Mouse (Mus musculus): ENCODE data around the gene Asna1. TPM values are rescaled to one million over a fixed set of nuclear protein-coding genes. Genes with fewer than 3 reads are reported as not detected.

Asna1 gene
- polyA plus RNA-seq, 1 experiment = 46.6 TPM

DNA sequence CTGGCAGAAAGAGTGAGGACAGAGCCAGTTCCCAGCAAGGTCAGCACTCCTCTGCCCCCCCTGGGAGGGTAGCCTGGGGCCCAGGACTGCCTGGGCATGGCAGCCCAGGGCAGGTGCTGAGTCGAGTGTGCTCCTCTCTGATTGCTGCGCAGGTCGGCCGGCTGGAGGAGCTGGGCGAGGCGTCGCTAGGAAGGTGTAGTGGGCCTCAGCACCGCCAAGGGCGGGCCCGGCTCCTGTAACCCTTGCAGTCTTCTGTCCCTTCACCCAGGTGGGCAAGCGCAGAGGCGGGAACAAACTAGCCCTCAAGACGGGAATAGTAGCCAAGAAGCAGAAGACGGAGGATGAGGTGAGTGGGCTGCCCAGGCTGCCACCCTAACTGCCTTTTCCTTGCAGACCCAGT, 4.2 kb upstream of the Asna1 start:
- peaks cover 4% of the 10 kb centered on the region for H3K4me1 ChIP-seq (ENCODE audit: control insufficient read depth, insufficient read depth, low read length)
- TF ChIP-seq POLR2A (IDR thresholded peaks at IDR 0.05; ENCODE audit: borderline replicate concordance, control insufficient read depth, low read depth, low read length) (no peak), CTCF (IDR thresholded peaks at IDR 0.05; ENCODE audit: control insufficient read depth, insufficient read depth, low read length) (no peak)
- no peak overlapping the region for H3K4me3 ChIP-seq (replicated peaks; ENCODE audit: control insufficient read depth, low read depth, low read length)
- no peak overlapping the region for H3K27ac ChIP-seq (ENCODE audit: control insufficient read depth, insufficient read depth, low read depth, low read length, poor library complexity)
- WGBS = 91% methylated on average over 14 of the region's 14 CpGs

DNA sequence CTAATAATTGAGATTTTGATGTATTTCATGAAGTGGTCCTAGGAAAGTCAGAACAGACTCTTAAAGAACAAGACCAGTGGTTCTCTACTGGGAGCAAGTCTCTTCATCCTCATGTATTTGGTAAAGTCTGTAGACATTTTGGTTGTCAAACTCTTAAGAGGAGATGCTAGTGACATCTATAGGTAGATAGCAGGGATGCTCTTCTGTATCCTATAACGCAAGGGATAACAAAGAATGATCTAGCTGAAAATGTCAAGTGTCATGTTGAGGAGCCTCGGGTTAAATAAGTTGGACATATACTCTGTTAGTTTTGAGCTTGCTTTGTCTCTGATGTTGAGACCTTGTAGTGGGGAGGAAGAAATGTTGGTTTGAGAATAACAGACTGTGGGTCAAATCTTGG, 2.8 kb upstream of the Asna1 start:
- no peak for TF ChIP-seq POLR2A (IDR thresholded peaks at IDR 0.05; ENCODE audit: borderline replicate concordance, control insufficient read depth, low read depth, low read length)
- Histone ChIP-seq H3K27ac (ENCODE audit: control insufficient read depth, insufficient read depth, low read depth, low read length, poor library complexity) (no peak overlapping the region), H3K4me1 (ENCODE audit: control insufficient read depth, insufficient read depth, low read length) (peaks cover 4% of the 10 kb centered on the region), H3K4me3 (replicated peaks; ENCODE audit: control insufficient read depth, low read depth, low read length) (peak overlapping the region; percentile 97)
- 11% methylated on average over 2 of the region's 2 CpGs for WGBS

DNA sequence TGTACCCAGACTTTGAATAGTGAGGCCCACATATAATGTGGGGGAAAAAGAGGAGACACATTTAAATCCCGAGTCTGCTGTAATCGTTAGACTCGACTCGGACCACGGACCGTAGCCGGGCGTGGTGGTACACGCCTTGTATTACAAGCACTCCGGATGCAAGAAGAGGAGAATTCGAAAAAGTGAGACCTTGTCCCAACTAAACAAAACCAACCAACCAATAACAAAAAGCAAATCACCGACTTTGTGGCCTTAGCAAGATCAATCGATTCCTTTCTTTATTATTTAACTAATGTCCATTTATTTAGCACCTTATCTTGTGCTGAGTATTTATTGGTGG, 2.4 kb upstream of the Asna1 start:
- H3K27ac ChIP-seq (ENCODE audit: control insufficient read depth, insufficient read depth, low read depth, low read length, poor library complexity) = peak overlapping the region; percentile 98
- TF ChIP-seq CTCF (IDR thresholded peaks at IDR 0.05; ENCODE audit: control insufficient read depth, insufficient read depth, low read length) = no peak
- TF ChIP-seq POLR2A (IDR thresholded peaks at IDR 0.05; ENCODE audit: borderline replicate concordance, control insufficient read depth, low read depth, low read length) = no peak
- H3K4me1 ChIP-seq (ENCODE audit: control insufficient read depth, insufficient read depth, low read length) = peaks cover 4% of the 10 kb centered on the region
- WGBS = under 1% methylated on average over 13 of the region's 13 CpGs
- peak overlapping the region; percentile 97 for H3K4me3 ChIP-seq (replicated peaks; ENCODE audit: control insufficient read depth, low read depth, low read length)

DNA sequence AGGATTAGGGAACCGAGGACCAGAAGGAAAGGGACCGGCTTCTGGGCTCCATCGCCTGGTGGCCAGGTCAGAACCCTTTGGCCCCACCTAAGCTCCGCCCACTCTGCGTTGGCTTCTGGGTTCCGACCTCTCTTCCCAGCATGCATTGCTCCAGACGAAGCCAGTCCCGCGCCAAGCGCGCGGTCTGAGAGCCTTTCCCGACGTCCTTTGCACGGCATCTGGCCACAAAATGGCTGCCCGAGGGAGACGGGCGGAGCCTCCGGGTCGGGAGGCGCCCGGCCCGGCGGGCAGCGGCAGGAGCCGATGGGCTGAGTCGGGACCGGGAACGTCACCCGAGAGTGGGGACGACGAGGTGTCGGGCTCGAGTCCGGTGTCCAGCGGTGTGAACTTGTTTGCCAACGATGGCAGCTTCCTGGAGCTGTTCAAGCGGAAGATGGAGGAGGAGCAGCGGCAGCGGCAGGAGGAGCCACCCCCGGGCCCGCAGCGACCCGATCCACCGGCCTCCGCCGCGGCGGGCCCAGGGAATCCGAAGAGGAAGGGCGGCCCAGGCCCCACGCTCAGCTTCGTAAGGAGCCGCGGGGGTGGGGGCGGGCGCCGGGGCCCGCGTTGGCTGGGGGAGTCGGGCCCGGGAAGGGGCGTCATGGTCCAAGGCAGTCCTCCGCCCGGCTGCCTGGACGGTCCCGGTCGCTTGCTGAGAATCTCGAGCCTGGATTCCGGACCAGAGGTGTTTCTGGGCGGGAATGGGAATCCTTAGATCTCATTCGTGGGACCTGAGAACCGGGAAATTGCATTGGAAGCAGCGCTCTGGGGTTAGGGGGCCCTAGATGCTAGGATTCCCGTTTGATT, 1.8 kb upstream of the Asna1 start, which contains the start of gene Trir:
Trir (plus strand) TSS at position 154 of the 846 bp plus-strand sequence.
- Histone ChIP-seq H3K27ac (ENCODE audit: control insufficient read depth, insufficient read depth, low read depth, low read length, poor library complexity) (peak within 1 kb of the TSS; percentile 98), H3K4me3 (replicated peaks; ENCODE audit: control insufficient read depth, low read depth, low read length) (peak within 1 kb of the TSS; percentile 97), H3K4me1 (ENCODE audit: control insufficient read depth, insufficient read depth, low read length) (peaks cover 4% of the 10 kb centered on the region)
- peak; percentile 24; the same call in 1 of the 2 replicates for TF ChIP-seq CTCF (IDR thresholded peaks at IDR 0.05; ENCODE audit: control insufficient read depth, insufficient read depth, low read length)
- peak; percentile 99 for TF ChIP-seq POLR2A (IDR thresholded peaks at IDR 0.05; ENCODE audit: borderline replicate concordance, control insufficient read depth, low read depth, low read length)
- under 1% methylated on average over 75 of the region's 75 CpGs for WGBS

DNA sequence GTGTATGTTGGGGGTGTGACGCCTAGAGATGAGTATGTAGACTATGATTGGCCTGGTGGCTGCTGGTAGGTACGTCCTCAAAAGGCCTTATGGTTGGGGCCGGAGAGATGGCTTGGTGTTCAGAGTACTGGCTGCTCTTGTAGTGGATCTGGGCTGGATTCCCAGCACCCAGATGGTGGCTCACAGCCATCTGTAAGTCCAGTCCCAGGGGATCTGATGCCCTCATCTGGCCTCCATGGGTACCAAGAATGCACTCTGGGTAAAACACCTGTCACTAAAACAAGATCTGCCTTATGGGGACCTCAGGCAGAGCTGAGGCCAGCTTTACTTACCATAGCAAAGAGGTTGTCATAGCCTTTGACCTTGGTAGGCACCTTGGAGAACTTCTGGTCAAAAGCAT, 1.2 kb downstream of the Asna1 start:
- TF ChIP-seq CTCF (IDR thresholded peaks at IDR 0.05; ENCODE audit: control insufficient read depth, insufficient read depth, low read length) = no peak
- TF ChIP-seq POLR2A (IDR thresholded peaks at IDR 0.05; ENCODE audit: borderline replicate concordance, control insufficient read depth, low read depth, low read length) = no peak
- no peak overlapping the region for H3K27ac ChIP-seq (ENCODE audit: control insufficient read depth, insufficient read depth, low read depth, low read length, poor library complexity)
- H3K4me1 ChIP-seq (ENCODE audit: control insufficient read depth, insufficient read depth, low read length) = peaks cover 4% of the 10 kb centered on the region
- WGBS = 86% methylated on average over 3 of the region's 3 CpGs
- H3K4me3 ChIP-seq (replicated peaks; ENCODE audit: control insufficient read depth, low read depth, low read length) = no peak overlapping the region

DNA sequence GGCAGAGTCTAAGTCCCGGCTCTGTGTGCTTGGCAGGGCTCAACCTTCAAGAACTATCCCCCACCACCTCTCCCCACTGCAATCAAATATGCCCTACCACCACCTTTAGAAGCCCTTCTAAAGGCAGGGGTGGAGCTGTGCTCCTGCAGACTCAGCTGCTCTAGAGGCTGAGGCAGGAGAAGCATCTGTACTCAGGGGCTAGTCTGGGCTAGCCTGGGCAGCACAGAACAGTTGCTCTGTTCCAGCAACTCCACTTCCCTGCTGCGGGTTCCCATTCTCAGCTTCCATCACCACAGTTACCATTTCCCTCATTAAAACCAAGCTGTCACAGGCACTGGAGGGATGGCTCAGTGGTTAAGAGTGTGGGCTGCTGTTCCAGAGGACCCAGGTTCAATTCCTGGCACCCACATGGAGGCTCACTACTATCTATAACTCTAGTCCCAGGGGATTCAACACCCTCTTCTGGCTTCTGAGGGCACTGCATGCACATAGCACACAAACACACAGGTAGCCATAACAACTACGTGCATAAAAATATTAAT, 3.5 kb downstream of the Asna1 start:
- WGBS = 95% methylated on average over 3 of the region's 3 CpGs
- TF ChIP-seq POLR2A (IDR thresholded peaks at IDR 0.05; ENCODE audit: borderline replicate concordance, control insufficient read depth, low read depth, low read length) = no peak
- no peak for TF ChIP-seq CTCF (IDR thresholded peaks at IDR 0.05; ENCODE audit: control insufficient read depth, insufficient read depth, low read length)

DNA sequence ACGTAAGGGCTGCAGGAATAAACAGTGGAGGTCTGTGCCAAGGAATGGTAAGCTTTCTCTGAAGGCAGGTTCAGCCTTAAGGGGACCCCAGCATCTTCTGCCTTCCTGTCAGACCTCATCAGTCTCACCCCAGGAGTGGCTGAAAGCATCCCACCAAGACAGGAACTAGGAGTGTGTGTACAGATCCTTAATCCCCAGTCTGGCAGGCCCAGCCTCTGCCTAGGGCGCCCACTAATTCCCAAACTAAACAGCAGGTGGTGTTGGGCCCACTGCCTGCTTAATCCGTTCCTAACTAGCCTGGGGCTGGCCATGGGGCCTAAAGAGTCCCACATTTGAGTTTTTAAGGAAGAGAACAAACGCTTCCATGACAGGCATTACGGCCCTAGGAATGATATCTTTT, 7.9 kb downstream of the Asna1 start:
- TF ChIP-seq POLR2A (IDR thresholded peaks at IDR 0.05; ENCODE audit: borderline replicate concordance, control insufficient read depth, low read depth, low read length) (no peak), CTCF (IDR thresholded peaks at IDR 0.05; ENCODE audit: control insufficient read depth, insufficient read depth, low read length) (no peak)
- WGBS = 80% methylated on average over 5 of the region's 5 CpGs
- no peak overlapping the region for H3K27ac ChIP-seq (ENCODE audit: control insufficient read depth, insufficient read depth, low read depth, low read length, poor library complexity)
- H3K4me3 ChIP-seq (replicated peaks; ENCODE audit: control insufficient read depth, low read depth, low read length) = no peak overlapping the region
- no peaks in the 10 kb centered on the region for H3K4me1 ChIP-seq (ENCODE audit: control insufficient read depth, insufficient read depth, low read length)

More for the DNA sequence above, 3.5 kb downstream of the Asna1 start:
- Histone ChIP-seq H3K4me3 (replicated peaks; ENCODE audit: control insufficient read depth, low read depth, low read length) (no peak overlapping the region), H3K4me1 (ENCODE audit: control insufficient read depth, insufficient read depth, low read length) (peaks cover 2% of the 10 kb centered on the region), H3K27ac (ENCODE audit: control insufficient read depth, insufficient read depth, low read depth, low read length, poor library complexity) (no peak overlapping the region)

DNA sequence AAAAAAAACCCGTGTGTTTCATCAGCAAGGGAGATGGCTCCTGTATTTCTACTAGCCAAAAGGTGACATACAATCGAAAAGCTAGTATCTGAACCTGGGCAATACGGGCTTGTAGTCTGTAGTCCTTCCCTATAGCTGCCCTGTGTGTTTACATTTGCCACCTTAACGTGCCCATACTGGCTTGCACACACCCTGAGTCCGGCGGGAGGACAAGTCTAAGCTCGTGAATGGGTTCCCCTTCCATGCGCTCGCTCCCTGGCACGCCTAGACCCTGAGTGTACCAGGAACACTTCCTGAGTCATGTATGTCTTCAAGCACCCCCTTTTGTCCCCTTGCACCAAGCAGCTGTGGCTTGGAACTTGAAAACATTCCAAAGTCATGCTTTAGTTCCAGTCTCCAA, 8.4 kb downstream of the Asna1 start:
- TF ChIP-seq POLR2A (IDR thresholded peaks at IDR 0.05; ENCODE audit: borderline replicate concordance, control insufficient read depth, low read depth, low read length) (no peak), CTCF (IDR thresholded peaks at IDR 0.05; ENCODE audit: control insufficient read depth, insufficient read depth, low read length) (no peak)
- no peaks in the 10 kb centered on the region for H3K4me1 ChIP-seq (ENCODE audit: control insufficient read depth, insufficient read depth, low read length)

More for the DNA sequence above, 8.4 kb downstream of the Asna1 start:
- H3K4me3 ChIP-seq (replicated peaks; ENCODE audit: control insufficient read depth, low read depth, low read length) = no peak overlapping the region
- no peak overlapping the region for H3K27ac ChIP-seq (ENCODE audit: control insufficient read depth, insufficient read depth, low read depth, low read length, poor library complexity)
- WGBS = 73% methylated on average over 10 of the region's 10 CpGs
